Mouse (Mus musculus) lung, postnatal 0 days (tissue): Measurements from ENCODE around the gene Gm42372.

Experiments
- CTCF ChIP-seq: IDR thresholded peaks from 2 replicates; pipeline ENCODE4 v1.5.1; 2016; ENCODE audit warnings: antibody characterized with exemption, mild to moderate bottlenecking
- EP300 ChIP-seq: IDR thresholded peaks from 2 replicates; pipeline ENCODE4 v1.6.1; 2016; ENCODE audit warnings: antibody characterized with exemption, mild to moderate bottlenecking, control low read depth

DNA sequence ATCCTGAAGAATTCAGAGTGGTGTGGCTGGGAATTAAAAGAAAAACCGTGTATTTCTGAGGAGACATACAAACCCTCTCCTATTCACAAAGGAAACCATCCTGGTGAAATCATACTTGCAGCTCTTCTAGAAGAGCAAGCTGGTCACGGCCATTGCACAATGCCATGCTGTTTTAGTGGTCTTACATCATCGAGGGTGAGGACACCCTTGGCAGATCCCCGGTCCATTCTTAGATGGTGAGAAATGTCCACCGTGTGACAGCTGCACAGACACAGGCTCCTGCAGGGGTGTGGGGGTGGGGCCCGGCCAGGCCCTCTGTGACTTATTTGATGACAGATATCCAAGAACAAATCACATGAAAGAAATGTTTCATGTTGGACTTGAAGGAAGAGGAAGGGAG is 8.9 kb upstream of the Gm42372 start:
- no peak for TF ChIP-seq CTCF
- peak; percentile 80 for TF ChIP-seq EP300
